Mouse (Mus musculus) 416B (cell line): ENCODE data around the gene Mstn.

Experiments used
- DNase-seq: peaks from one replicate; pipeline ENCODE4 v3.0.0; 2011; ENCODE audit warnings: low read depth

The Mstn gene

DNA sequence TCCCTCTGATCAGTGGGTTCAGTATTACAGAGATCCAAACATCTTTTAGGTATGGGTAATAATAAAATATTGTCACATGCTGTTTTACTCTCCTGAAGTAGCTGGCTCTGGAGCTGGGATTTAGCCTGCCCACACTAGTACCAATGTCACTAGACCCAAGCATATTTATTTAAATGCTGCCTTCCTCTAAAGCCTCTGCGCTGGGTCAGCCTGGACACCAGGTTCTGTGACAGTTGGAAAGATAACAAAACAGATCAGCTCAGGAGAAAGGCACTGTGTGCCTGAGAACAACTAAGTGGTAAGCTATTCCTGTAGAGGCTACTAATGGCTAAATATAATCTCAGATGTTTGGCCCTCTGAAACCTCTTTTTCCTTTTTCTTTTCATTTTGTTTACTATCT is 49.1 kb downstream of the Mstn start:
- DNase-seq: no peak
